Mouse (Mus musculus) duodenum, adult 2 months (tissue): Measurements from ENCODE around the gene Tgif1. TPM values are rescaled to one million over a fixed set of nuclear protein-coding genes. Genes with fewer than 3 reads are reported as not detected.

ENCODE experiments used
- polyA plus RNA-seq: library from polyadenylated mRNA; depleted of rRNA; stranded (reverse); fragments of >200 nt; gene quantifications from 2 replicates; pipeline ENCODE4 v1.2.3, GENCODE M21; 2012; ENCODE audit warnings: low replicate concordance; rRNA removed

The Tgif1 gene
- polyA plus RNA-seq = 15.4 and 21.8 TPM in 2 replicates

DNA sequence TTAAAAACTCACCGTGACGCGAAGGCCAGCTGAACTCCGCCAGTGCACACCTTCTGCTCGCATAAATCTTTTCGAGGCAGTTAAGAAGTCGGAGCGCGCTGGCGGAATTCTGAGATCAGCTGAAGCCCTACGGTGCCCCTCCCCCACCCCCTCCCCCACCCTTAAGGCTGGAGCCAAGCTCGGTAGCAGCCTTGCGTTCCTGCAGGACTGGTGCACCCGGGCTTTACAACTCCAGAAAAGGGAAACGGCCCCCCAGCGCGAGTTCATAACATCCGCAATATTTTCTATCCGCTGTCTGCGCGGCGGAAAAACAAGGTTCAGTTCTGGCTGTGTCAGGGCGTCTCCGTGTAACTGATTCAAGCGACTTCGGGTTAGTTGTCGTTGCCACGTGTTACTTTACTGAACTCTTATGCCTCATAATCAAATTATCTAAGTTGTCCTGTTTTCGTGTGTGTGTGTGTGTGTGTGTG is at the start of gene Tgif1:
Gene Tgif1 (minus strand): TSS at position 111 of the 470 bp plus-strand sequence.

Other genes starting within 250 kb of the Tgif1 start
- 2.7 and 5.5 TPM in 2 replicates for gene Myom1, start 149.1 kb upstream of the Tgif1 start, polyA plus RNA-seq
- 27.7 and 37.3 TPM in 2 replicates for gene Myl12a, start 149.3 kb upstream of the Tgif1 start, polyA plus RNA-seq